Mouse (Mus musculus) midbrain, embryonic 10.5 days (tissue): Measurements from ENCODE around the gene Fhit. TPM values are rescaled to one million over a fixed set of nuclear protein-coding genes. Genes with fewer than 3 reads are reported as not detected.

ENCODE experiments used
- DNase-seq: peaks from one replicate; pipeline ENCODE4 v3.0.0-alpha.2; 2017; ENCODE audit warnings: low spot score
- H3K27ac ChIP-seq: fragments of 300-500 bp; sonication (generic); replicated peaks from 2 replicates; pipeline ENCODE4 v1.5.1; 2016; ENCODE audit warnings: mild to moderate bottlenecking
- H3K27me3 ChIP-seq: fragments of 300-500 bp; sonication (generic); 2 replicates; pipeline ENCODE4 v1.6.1; 2016; ENCODE audit warnings: low read depth, mild to moderate bottlenecking; ENCODE audit not compliant: poor library complexity, severe bottlenecking
- H3K36me3 ChIP-seq: fragments of 300-500 bp; sonication (generic); 2 replicates; pipeline ENCODE4 v1.6.1; 2016; ENCODE audit warnings: mild to moderate bottlenecking, moderate library complexity
- H3K4me1 ChIP-seq: fragments of 300-500 bp; sonication (generic); 2 replicates; pipeline ENCODE4 v1.6.1; 2016
- H3K4me3 ChIP-seq: fragments of 300-500 bp; sonication (generic); 2 replicates; pipeline ENCODE4 v1.5.1; 2016; ENCODE audit warnings: mild to moderate bottlenecking, moderate library complexity
- H3K9me3 ChIP-seq: fragments of 300-500 bp; sonication (generic); replicated peaks from 2 replicates; pipeline ENCODE4 v1.6.1; 2016; ENCODE audit warnings: mild to moderate bottlenecking
- WGBS: fragments of 180-500 bp; shearing (Covaris S2); methylation state at CpG from one replicate; pipeline ENCODE4 v1.1.7; 2016; 5-methylcytosine and 5-hydroxymethylcytosine counted together
- polyA plus RNA-seq: library from polyadenylated mRNA; unstranded; fragments of >200 nt; fragmentation: Nextera tagmentation; extraction: Ambion mirVana; gene quantifications from 2 replicates; pipeline ENCODE4 v1.2.1, GENCODE M21; 2016

Fhit gene
- polyA plus RNA-seq, 1 experiment from 2014 or later = 3.4 TPM

DNA sequence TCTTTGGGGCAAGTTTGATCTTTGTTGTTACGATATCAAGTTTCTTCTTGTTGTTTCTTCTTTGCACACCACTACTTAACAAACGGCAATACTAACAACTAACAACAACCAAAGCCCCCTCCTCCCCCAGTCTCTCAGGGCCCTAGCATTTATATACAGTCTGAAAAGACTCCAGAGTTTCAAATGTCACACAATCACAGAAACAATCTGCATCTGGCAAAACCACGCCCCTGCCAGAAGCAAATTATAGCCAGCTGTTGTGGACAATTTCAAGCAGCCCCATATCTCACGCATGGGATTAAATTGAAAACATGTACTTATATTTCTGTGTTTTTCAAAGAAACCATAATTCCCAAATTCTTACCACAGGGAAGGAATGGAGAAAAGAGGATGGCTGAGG, 1345.9 kb downstream of the Fhit start:
- H3K4me3 ChIP-seq = no peak overlapping the region
- no peak overlapping the region for H3K27ac ChIP-seq
- no peak for DNase-seq
- 88% methylated on average over 4 of the region's 4 CpGs for WGBS
- no peaks in the 10 kb centered on the region for H3K4me1 ChIP-seq
- H3K27me3 ChIP-seq = no peaks in the 10 kb centered on the region
- no peaks in the 10 kb centered on the region for H3K36me3 ChIP-seq
- H3K9me3 ChIP-seq = no peaks in the 10 kb centered on the region

DNA sequence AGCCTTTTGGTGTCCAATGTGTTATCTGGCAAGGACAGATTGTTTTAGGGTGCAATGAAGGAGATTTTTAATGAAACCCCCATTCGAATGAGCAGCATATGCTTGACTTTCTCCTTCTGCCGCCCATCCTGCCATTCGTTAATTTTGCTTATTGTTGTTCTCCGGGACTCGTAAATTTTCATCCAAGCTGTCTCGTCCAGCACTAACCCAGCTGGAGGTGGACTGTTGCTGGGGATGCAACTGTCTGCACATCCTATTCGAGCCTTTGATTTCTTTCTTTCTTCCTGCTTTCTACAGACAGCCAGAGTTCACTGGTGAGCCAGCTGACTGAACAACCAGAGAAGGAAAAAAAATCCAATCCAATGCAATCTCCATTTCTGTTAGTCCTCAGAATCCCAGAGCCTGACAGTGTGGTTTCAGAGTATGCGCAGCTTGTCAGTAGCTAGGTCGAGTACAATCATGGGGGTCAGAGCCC, 1350.0 kb downstream of the Fhit start:
- Histone ChIP-seq H3K4me1 (no peaks in the 10 kb centered on the region), H3K4me3 (no peak overlapping the region), H3K27me3 (no peaks in the 10 kb centered on the region), H3K36me3 (no peaks in the 10 kb centered on the region), H3K27ac (no peak overlapping the region), H3K9me3 (no peaks in the 10 kb centered on the region)
- WGBS = 86% methylated on average over 9 of the region's 9 CpGs
- DNase-seq = no peak

DNA sequence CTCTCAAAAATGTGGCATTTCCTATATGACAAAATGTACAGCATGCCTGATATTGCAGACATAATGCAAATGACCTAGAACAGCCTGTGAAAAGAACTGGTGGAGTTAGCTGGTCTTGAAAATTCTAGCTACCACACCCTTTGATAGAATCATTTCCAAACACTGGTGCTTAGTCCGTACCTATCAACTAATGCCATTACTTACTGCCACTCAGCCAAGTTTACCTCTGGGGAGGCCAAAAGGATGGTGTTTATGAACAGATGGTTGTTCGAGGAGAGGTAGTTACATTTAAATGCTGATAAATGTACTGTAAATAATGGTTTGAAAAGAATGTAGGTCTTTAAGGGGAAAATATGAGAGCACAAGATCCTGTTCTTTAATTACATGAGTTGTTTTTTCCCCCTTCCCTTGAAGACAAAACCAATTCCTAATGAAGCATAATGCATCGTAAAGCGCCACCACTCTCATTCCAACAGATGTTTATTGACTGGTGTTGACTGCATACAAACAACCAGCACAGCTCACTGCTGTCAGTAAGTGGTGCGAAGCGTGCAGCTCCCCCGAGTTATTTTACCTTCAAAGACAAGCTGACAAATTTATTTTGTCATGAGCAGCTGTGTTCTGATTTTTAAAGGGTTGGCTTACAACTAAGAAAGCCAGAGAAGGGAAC, 1350.5 kb downstream of the Fhit start:
- no peak overlapping the region for H3K4me3 ChIP-seq
- WGBS = 86% methylated on average over 7 of the region's 7 CpGs

DNA sequence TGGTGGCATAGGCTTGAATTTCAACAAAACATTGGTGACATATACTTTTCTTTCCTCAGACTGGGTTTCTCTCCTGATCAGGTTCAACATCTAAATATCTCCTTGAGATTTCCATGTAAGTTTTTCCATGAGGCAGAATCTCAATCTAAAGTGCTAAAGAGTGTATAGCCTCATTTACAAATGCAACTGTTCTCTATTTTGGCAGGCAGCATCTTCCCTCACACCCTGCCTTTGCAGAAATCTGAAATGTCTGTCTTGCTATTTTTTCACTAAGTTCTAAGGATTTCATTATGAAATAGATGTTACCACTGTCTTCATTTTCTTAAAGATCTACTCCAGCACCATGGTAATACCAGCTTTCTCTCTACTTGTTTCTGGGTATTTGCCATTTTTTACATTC, 1368.4 kb downstream of the Fhit start:
- no peak overlapping the region for H3K27ac ChIP-seq
- H3K9me3 ChIP-seq = no peaks in the 10 kb centered on the region
- no peak overlapping the region for H3K4me3 ChIP-seq
- peaks cover 3% of the 10 kb centered on the region; the same call in 1 of the 2 replicates for H3K4me1 ChIP-seq
- no peak for DNase-seq
- H3K36me3 ChIP-seq = no peaks in the 10 kb centered on the region
- H3K27me3 ChIP-seq = no peaks in the 10 kb centered on the region

More for the DNA sequence above, 1350.5 kb downstream of the Fhit start:
- no peaks in the 10 kb centered on the region for H3K9me3 ChIP-seq
- no peaks in the 10 kb centered on the region for H3K27me3 ChIP-seq
- H3K4me1 ChIP-seq = no peaks in the 10 kb centered on the region
- no peak overlapping the region for H3K27ac ChIP-seq
- DNase-seq = no peak
- no peaks in the 10 kb centered on the region for H3K36me3 ChIP-seq

DNA sequence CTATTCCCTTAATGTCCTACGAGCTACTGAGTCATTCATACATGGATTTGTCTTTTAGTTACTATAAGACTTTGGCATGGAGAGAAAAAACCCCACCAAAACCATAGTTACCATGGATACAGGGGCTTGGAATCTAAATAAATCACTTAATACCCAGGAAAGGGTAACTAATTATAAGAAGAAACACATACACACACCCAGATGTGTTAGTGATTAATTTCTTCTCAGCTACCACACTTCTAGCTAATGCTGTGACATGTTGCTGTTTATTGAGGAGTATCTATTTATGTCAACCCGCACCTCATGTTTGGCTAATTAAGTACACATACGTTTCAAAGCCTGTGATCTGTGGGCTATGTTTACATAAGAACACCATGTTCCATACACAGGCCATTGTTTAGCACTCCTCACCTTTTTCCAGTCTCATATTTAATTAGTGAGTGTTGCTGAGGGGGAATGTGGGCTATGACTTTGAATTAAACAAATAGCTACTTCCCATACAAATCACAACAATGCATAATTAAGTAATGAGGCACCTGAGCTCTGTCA, 1373.4 kb downstream of the Fhit start:
- H3K27ac ChIP-seq = no peak overlapping the region
- H3K4me1 ChIP-seq = peaks cover 6% of the 10 kb centered on the region; the same call in 1 of the 2 replicates
- H3K4me3 ChIP-seq = no peak overlapping the region
- DNase-seq = no peak
- no peaks in the 10 kb centered on the region for H3K36me3 ChIP-seq
- WGBS = 62% methylated on average over 3 of the region's 3 CpGs
- H3K9me3 ChIP-seq = no peaks in the 10 kb centered on the region
- H3K27me3 ChIP-seq = no peaks in the 10 kb centered on the region

DNA sequence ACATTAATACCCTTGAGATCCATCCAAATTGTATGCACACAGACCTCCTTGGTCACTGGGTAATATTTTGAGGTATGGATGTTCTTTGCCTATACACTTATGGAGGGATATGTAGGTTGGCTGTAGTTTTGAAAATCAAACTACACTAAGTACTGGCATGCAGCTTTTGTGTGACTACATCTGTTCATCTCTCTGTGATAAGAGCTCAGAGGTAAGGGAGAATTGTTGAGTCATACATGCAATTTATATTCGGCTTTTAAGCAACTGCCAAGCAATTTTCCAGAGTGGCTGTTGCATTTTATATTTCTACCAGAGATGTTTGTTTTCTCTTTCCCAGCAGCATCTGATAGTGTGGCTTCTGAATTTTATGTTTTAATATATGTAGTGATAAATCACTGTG, 1374.4 kb downstream of the Fhit start:
- Histone ChIP-seq H3K9me3 (no peaks in the 10 kb centered on the region), H3K4me1 (peaks cover 6% of the 10 kb centered on the region; the same call in 1 of the 2 replicates), H3K27ac (no peak overlapping the region), H3K4me3 (no peak overlapping the region), H3K27me3 (no peaks in the 10 kb centered on the region), H3K36me3 (no peaks in the 10 kb centered on the region)
- no peak for DNase-seq
- 100% methylated on average over 1 of the region's 1 CpGs for WGBS

DNA sequence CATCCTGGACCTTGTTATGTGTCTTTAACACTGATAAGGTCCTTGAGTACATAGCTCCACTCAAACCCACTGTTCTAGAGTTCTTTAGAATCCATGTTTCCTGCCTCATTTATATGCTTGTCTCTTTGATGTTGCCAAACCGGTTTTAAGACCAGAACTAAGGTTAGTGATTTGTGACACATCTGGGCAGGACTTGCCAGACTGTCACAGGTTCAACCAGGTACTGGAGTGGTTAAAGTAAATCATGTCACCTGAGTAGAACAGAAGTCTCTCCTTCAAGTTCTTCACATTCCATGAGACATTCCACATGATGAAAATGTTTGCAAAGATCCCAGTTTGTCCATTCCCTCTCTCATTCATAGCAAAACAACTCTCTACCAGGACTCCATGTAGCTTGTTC, 1376.0 kb downstream of the Fhit start:
- no peak overlapping the region for H3K27ac ChIP-seq
- H3K9me3 ChIP-seq = no peaks in the 10 kb centered on the region
- WGBS = 60% methylated on average over 1 of the region's 1 CpGs
- H3K4me1 ChIP-seq = peaks cover 6% of the 10 kb centered on the region; the same call in 1 of the 2 replicates
- no peaks in the 10 kb centered on the region for H3K36me3 ChIP-seq
- DNase-seq = no peak
- H3K4me3 ChIP-seq = no peak overlapping the region
- no peaks in the 10 kb centered on the region for H3K27me3 ChIP-seq

DNA sequence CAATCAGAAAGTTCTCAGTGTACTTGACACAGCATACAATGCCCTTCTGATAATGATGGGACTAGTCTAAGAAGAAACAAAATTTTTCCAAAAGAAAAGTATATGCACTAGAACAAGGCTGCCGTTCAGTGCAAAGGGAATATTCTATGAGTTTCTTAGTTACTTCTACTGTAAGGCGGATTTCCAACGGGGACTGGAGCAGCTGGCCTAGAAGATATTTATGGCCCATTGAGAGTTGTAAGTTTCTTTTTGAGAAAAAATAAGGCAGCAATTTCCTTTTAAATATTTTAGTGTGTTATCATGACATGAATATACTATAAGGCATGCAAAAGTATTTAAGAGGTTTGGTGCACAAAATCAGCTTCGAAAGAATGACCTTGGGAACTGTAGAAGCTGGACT, 1410.5 kb downstream of the Fhit start:
- Histone ChIP-seq H3K27ac (no peak overlapping the region), H3K36me3 (no peaks in the 10 kb centered on the region), H3K27me3 (no peaks in the 10 kb centered on the region), H3K4me1 (no peaks in the 10 kb centered on the region), H3K4me3 (no peak overlapping the region), H3K9me3 (no peaks in the 10 kb centered on the region)
- no peak for DNase-seq
- WGBS = 96% methylated on average over 4 of the region's 4 CpGs

DNA sequence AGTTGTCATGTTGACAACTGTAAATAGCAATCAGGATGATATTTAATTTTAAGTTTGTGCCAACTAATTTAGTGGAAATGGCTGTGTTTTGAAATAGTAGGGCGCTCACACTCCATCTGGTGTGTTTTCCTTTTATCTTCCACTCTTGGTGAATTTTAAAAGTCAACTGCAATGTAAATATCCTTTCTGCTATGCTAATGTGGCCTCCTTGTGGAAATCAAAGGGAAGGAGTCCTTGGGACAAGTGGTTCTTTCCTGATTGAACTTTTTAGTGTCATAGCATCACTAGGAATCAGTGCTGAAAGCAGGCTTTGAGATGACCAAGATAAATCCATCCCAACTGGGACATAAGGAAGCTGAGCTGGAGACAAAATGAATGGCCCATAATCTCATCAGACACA, 1413.1 kb downstream of the Fhit start:
- Histone ChIP-seq H3K36me3 (no peaks in the 10 kb centered on the region), H3K27me3 (no peaks in the 10 kb centered on the region), H3K4me1 (no peaks in the 10 kb centered on the region), H3K27ac (no peak overlapping the region), H3K9me3 (no peaks in the 10 kb centered on the region), H3K4me3 (no peak overlapping the region)
- no peak for DNase-seq
- whole genome bisulfite sequencing = 79% methylated on average over 1 of the region's 1 CpGs

DNA sequence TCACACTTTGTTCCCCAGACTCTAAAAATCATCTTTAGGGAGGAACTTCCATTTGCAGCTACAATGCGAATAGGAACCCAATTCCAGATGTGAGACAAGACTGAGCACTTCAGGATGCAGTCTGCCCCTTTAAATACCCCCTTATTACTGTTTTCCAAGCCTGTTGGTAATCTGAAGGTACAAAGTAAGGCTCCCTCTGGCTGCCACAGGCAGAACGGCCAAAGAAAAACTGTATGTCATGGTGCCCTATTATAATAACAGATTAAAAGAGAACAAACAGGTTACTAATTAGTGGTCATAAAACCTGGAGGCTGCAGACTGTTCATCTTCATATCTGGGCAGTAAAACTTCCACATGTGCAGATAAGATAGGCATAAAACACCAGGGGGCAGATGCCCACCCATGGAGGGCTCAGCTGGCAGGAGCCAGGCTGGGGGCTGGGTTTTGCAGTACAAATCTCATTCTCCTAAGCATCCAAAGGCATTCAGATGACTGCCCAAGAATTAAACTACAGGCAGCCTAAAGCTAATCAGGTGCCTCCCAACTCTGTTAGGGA, 1439.8 kb downstream of the Fhit start:
- Histone ChIP-seq H3K4me1 (no peaks in the 10 kb centered on the region), H3K27ac (no peak overlapping the region), H3K4me3 (no peak overlapping the region), H3K27me3 (no peaks in the 10 kb centered on the region), H3K9me3 (peaks cover 2% of the 10 kb centered on the region; the same call in 1 of the 2 replicates), H3K36me3 (no peaks in the 10 kb centered on the region)
- 68% methylated on average over 2 of the region's 2 CpGs for WGBS
- no peak for DNase-seq

DNA sequence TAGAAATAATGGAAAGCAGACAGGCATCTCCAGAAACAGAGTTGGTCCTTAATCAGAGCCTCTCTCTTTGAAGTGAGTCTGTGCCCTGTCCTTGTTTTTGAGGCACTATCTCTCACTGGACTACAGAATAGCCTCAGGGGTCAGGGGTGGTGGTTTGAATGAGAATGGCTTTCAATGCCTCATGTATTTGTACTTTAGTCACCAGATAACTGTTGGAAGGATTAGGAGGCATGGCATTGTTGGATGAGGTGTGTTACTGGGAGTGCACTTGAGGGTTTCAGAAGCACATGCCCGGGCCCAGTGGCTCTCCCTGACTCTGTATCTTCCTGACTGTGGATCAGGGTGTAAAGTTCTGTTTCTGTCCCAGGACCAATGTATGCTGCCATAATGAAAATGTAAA, 1463.2 kb downstream of the Fhit start:
- Histone ChIP-seq H3K36me3 (no peaks in the 10 kb centered on the region), H3K4me1 (peaks cover 24% of the 10 kb centered on the region), H3K4me3 (no peak overlapping the region), H3K9me3 (no peaks in the 10 kb centered on the region), H3K27ac (no peak overlapping the region), H3K27me3 (peaks cover 74% of the 10 kb centered on the region)
- WGBS = 73% methylated on average over 1 of the region's 1 CpGs
- DNase-seq = no peak

DNA sequence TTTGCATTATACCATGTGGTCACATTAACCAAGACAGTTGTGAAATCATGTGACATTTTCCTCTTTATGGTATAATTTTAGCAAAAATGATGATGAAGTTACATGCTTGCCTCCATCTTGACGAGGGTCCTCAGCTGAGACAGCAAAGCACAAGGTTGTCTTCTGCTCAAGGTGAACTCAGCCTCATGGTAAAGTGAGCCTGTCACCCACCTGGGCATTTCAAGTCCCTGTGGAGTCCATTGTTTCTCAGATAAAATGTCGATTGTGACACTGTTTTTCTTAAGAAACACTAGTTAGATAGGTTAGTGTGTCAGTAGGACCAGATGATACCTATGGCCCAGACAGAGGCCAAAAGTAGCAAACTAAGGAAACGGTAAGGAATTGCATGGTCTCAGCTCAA, 1464.7 kb downstream of the Fhit start:
- no peak for DNase-seq
- H3K9me3 ChIP-seq = no peaks in the 10 kb centered on the region
- no peak overlapping the region for H3K4me3 ChIP-seq
- H3K27me3 ChIP-seq = peaks cover 85% of the 10 kb centered on the region
- 78% methylated on average over 3 of the region's 3 CpGs for WGBS
- peaks cover 24% of the 10 kb centered on the region for H3K4me1 ChIP-seq
- H3K36me3 ChIP-seq = no peaks in the 10 kb centered on the region
- H3K27ac ChIP-seq = no peak overlapping the region

DNA sequence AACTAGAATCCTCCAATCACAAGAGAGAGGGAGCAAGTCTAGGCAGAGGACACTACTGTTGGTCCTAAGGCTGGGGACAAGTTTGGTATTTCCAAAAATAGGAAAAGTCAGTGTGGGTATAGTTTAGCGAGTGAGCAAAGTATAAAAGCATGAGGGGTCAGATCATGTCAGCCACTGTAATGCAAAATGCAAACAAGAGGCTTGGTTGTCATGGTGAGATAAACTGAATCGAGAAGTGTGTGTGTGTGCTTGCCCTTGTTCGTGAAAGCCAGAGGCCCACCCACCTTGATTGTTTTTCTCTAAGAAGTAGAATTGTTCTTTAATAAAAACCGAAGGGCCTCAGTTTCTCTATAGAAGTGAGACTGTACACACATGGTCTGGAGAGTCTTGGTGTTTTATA, 1465.8 kb downstream of the Fhit start:
- Histone ChIP-seq H3K36me3 (no peaks in the 10 kb centered on the region), H3K9me3 (no peaks in the 10 kb centered on the region), H3K4me1 (peaks cover 24% of the 10 kb centered on the region), H3K27ac (no peak overlapping the region), H3K4me3 (no peak overlapping the region), H3K27me3 (peaks cover 74% of the 10 kb centered on the region)
- no peak for DNase-seq
- 31% methylated on average over 4 of the region's 4 CpGs for WGBS
